Mouse (Mus musculus): ENCODE data around the gene BC051665. TPM values are rescaled to one million over a fixed set of nuclear protein-coding genes. Genes with fewer than 3 reads are reported as not detected.

The BC051665 gene
- polyA plus RNA-seq, 2 experiments = not detected

GRCm38 (mm10) chr13:60761161-60761560 is 25.0 kb downstream of the BC051665 start:
- no peaks in the 10 kb centered on the region for H3K4me1 ChIP-seq (ENCODE audit: control insufficient read depth, insufficient read depth, low read length)
- no peak overlapping the region for H3K27ac ChIP-seq (replicated peaks; ENCODE audit: low read depth, low read length)
- no peak overlapping the region for H3K4me3 ChIP-seq (replicated peaks; ENCODE audit: low read length)
- no peaks in the 10 kb centered on the region for H3K9me3 ChIP-seq (ENCODE audit: control insufficient read depth, low read length)
- H3K9ac ChIP-seq (ENCODE audit: low read depth, low read length, severe bottlenecking) = no peak overlapping the region
- 96% methylated on average over 17 of the region's 17 CpGs for WGBS
- H3K4me2 ChIP-seq (replicated peaks; ENCODE audit: low read depth, low read length, severe bottlenecking) = no peak overlapping the region
- H3K36me3 ChIP-seq (ENCODE audit: control insufficient read depth, insufficient read depth, low read length) = peaks cover 41% of the 10 kb centered on the region
- DNase-seq (ENCODE audit: low spot score) = no peak
- TF ChIP-seq POLR2A (IDR thresholded peaks at IDR 0.05; ENCODE audit: borderline replicate concordance, extremely low read depth, insufficient read depth, insufficient read length) = no peak
- H3K27me3 ChIP-seq (ENCODE audit: control insufficient read depth, insufficient read depth, low read length) = no peaks in the 10 kb centered on the region
- no peak for ATAC-seq (ENCODE audit: low FRiP score, low read depth)

DNA sequence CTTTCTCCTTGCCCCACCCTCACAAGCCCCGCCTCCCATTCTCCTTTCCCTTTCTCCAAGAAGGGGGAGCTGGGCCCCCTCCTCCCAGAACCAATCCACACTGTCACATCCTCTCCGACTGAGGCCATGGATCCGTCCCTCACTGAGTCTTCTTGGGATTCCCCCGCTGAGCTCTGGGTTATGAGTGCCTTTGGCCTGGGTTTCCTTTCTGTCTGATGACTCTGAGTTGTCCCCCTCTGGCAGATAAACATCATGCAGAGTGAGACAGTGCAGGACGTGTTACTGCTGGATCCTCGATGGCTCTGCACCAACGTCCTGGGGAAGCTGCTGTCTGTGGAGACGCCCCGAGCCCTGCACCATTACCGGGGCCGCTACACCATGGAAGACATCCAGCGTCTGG is 25.8 kb downstream of the BC051665 start:
- H3K4me3 ChIP-seq (replicated peaks; ENCODE audit: low read length) = no peak overlapping the region

GRCm38 (mm10) chr13:60759136-60759535 is 27.0 kb downstream of the BC051665 start:
- Histone ChIP-seq H3K4me1 (ENCODE audit: control insufficient read depth, insufficient read depth, low read length) (no peaks in the 10 kb centered on the region), H3K36me3 (ENCODE audit: control insufficient read depth, insufficient read depth, low read length) (peaks cover 42% of the 10 kb centered on the region), H3K4me3 (replicated peaks; ENCODE audit: low read length) (no peak overlapping the region), H3K4me2 (replicated peaks; ENCODE audit: low read depth, low read length, severe bottlenecking) (no peak overlapping the region), H3K27me3 (ENCODE audit: control insufficient read depth, insufficient read depth, low read length) (no peaks in the 10 kb centered on the region), H3K27ac (replicated peaks; ENCODE audit: low read depth, low read length) (no peak overlapping the region), H3K9me3 (ENCODE audit: control insufficient read depth, low read length) (no peaks in the 10 kb centered on the region), H3K9ac (ENCODE audit: low read depth, low read length, severe bottlenecking) (no peak overlapping the region)
- 47% methylated on average over 6 of the region's 6 CpGs for WGBS
- ATAC-seq (ENCODE audit: low FRiP score, low read depth) (no peak), DNase-seq (ENCODE audit: low spot score) (peak; percentile 47)
- no peak for TF ChIP-seq POLR2A (IDR thresholded peaks at IDR 0.05; ENCODE audit: borderline replicate concordance, extremely low read depth, insufficient read depth, insufficient read length)

More for the DNA sequence above, 25.8 kb downstream of the BC051665 start:
- 93% methylated on average over 12 of the region's 12 CpGs for WGBS
- peaks cover 42% of the 10 kb centered on the region for H3K36me3 ChIP-seq (ENCODE audit: control insufficient read depth, insufficient read depth, low read length)
- no peaks in the 10 kb centered on the region for H3K27me3 ChIP-seq (ENCODE audit: control insufficient read depth, insufficient read depth, low read length)
- DNase-seq (ENCODE audit: low spot score) (no peak), ATAC-seq (ENCODE audit: low FRiP score, low read depth) (no peak)
- no peaks in the 10 kb centered on the region for H3K4me1 ChIP-seq (ENCODE audit: control insufficient read depth, insufficient read depth, low read length)
- H3K9me3 ChIP-seq (ENCODE audit: control insufficient read depth, low read length) = no peaks in the 10 kb centered on the region
- no peak for TF ChIP-seq POLR2A (IDR thresholded peaks at IDR 0.05; ENCODE audit: borderline replicate concordance, extremely low read depth, insufficient read depth, insufficient read length)
- no peak overlapping the region for H3K9ac ChIP-seq (ENCODE audit: low read depth, low read length, severe bottlenecking)
- H3K4me2 ChIP-seq (replicated peaks; ENCODE audit: low read depth, low read length, severe bottlenecking) = no peak overlapping the region
- H3K27ac ChIP-seq (replicated peaks; ENCODE audit: low read depth, low read length) = no peak overlapping the region

DNA sequence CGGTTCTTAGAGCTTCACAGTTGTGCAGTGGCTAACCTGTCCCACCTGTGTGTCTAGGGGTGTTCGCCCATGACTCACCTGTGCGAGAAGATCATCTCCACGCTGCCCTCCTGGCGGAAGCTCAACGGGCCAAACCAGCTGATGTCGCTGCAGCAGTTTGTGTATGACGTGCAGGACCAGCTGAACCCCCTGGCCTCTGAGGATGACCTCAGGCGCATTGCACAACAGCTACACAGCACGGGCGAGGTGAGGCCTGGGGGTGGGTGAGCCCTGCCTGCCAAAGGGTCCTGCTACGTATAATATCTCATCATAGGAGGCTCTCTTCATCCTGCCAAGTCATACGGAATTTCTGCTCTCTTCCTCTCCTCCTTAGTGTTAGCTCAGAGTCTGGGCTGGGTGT is 28.9 kb downstream of the BC051665 start:
- no peak for ATAC-seq (ENCODE audit: low FRiP score, low read depth)
- H3K9ac ChIP-seq (ENCODE audit: low read depth, low read length, severe bottlenecking) = no peak overlapping the region
- H3K4me1 ChIP-seq (ENCODE audit: control insufficient read depth, insufficient read depth, low read length) = no peaks in the 10 kb centered on the region
- H3K27ac ChIP-seq (replicated peaks; ENCODE audit: low read depth, low read length) = no peak overlapping the region
- H3K4me2 ChIP-seq (replicated peaks; ENCODE audit: low read depth, low read length, severe bottlenecking) = no peak overlapping the region
- no peaks in the 10 kb centered on the region for H3K27me3 ChIP-seq (ENCODE audit: control insufficient read depth, insufficient read depth, low read length)
- H3K4me3 ChIP-seq (replicated peaks; ENCODE audit: low read length) = no peak overlapping the region
- no peaks in the 10 kb centered on the region for H3K9me3 ChIP-seq (ENCODE audit: control insufficient read depth, low read length)
- 94% methylated on average over 13 of the region's 13 CpGs for WGBS
- DNase-seq (ENCODE audit: low spot score) = no peak
- no peak for TF ChIP-seq POLR2A (IDR thresholded peaks at IDR 0.05; ENCODE audit: borderline replicate concordance, extremely low read depth, insufficient read depth, insufficient read length)
- H3K36me3 ChIP-seq (ENCODE audit: control insufficient read depth, insufficient read depth, low read length) = peaks cover 46% of the 10 kb centered on the region

DNA sequence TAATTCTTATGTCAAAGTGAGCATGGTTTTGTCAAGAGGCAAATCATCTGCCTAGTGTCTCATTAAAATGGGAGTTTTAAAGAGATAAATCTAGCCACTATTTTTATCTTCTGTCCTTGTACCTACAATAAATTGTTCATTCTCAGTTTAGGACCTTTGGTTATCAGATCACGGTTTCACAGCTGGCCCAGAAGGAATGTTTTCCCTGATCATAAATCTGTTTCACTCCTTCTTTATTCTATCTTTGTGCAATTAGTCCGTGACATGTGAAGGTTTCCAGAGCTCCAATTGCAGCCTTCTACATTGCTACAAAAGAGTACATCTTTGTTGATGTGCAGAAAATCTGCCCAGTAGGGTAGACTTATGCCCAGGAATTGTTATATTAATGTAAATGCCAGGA is 30.9 kb downstream of the BC051665 start:
- Histone ChIP-seq H3K4me2 (replicated peaks; ENCODE audit: low read depth, low read length, severe bottlenecking) (no peak overlapping the region), H3K4me3 (replicated peaks; ENCODE audit: low read length) (no peak overlapping the region), H3K9ac (ENCODE audit: low read depth, low read length, severe bottlenecking) (no peak overlapping the region), H3K9me3 (ENCODE audit: control insufficient read depth, low read length) (no peaks in the 10 kb centered on the region), H3K27me3 (ENCODE audit: control insufficient read depth, insufficient read depth, low read length) (no peaks in the 10 kb centered on the region), H3K36me3 (ENCODE audit: control insufficient read depth, insufficient read depth, low read length) (peaks cover 46% of the 10 kb centered on the region), H3K27ac (replicated peaks; ENCODE audit: low read depth, low read length) (no peak overlapping the region), H3K4me1 (ENCODE audit: control insufficient read depth, insufficient read depth, low read length) (no peaks in the 10 kb centered on the region)
- TF ChIP-seq POLR2A (IDR thresholded peaks at IDR 0.05; ENCODE audit: borderline replicate concordance, extremely low read depth, insufficient read depth, insufficient read length) = no peak
- no peak for ATAC-seq (ENCODE audit: low FRiP score, low read depth)
- no peak for DNase-seq (ENCODE audit: low spot score)
- whole genome bisulfite sequencing = 44% methylated on average over 2 of the region's 2 CpGs

DNA sequence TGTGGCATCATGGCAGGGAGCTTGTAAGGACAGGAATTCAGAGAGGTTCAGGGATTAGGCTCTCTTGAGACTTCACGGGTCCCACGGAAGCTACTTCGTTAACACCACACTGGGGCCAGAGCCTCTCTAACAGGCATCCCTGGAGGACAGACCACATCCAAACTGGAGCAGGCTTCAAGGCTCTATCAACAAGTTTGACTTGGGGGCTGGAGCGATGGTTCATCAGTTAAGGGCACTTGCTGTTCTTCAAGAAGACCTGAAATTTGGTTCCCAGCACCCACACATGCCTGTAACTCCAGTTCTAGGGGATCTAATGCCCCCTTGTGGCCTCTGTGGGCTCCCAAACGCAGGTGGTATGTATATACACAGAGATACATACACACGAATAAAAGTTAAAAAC is 32.9 kb downstream of the BC051665 start:
- H3K36me3 ChIP-seq (ENCODE audit: control insufficient read depth, insufficient read depth, low read length) = peaks cover 63% of the 10 kb centered on the region
- WGBS = 93% methylated on average over 6 of the region's 6 CpGs
- no peak for TF ChIP-seq POLR2A (IDR thresholded peaks at IDR 0.05; ENCODE audit: borderline replicate concordance, extremely low read depth, insufficient read depth, insufficient read length)
- ATAC-seq (ENCODE audit: low FRiP score, low read depth) (no peak), DNase-seq (ENCODE audit: low spot score) (no peak)
- no peak overlapping the region for H3K4me3 ChIP-seq (replicated peaks; ENCODE audit: low read length)
- no peak overlapping the region for H3K4me2 ChIP-seq (replicated peaks; ENCODE audit: low read depth, low read length, severe bottlenecking)
- H3K4me1 ChIP-seq (ENCODE audit: control insufficient read depth, insufficient read depth, low read length) = no peaks in the 10 kb centered on the region
- no peak overlapping the region for H3K9ac ChIP-seq (ENCODE audit: low read depth, low read length, severe bottlenecking)
- no peak overlapping the region for H3K27ac ChIP-seq (replicated peaks; ENCODE audit: low read depth, low read length)
- no peaks in the 10 kb centered on the region for H3K9me3 ChIP-seq (ENCODE audit: control insufficient read depth, low read length)
- H3K27me3 ChIP-seq (ENCODE audit: control insufficient read depth, insufficient read depth, low read length) = no peaks in the 10 kb centered on the region
